Mouse (Mus musculus): ENCODE data around the gene C330007P06Rik. TPM values are rescaled to one million over a fixed set of nuclear protein-coding genes. Genes with fewer than 3 reads are reported as not detected.
A peak's percentile ranks its signal among the peaks of the same experiment; 100 is the strongest.

The C330007P06Rik gene
- polyA plus RNA-seq, 1 experiment from 2014 or later = 30.7 TPM

GRCm38 (mm10) chrX:36815022-36815421, 58.9 kb downstream of the C330007P06Rik start:
- no peaks in the 10 kb centered on the region for H3K27me3 ChIP-seq (replicated peaks; ENCODE audit: control insufficient read depth, insufficient read depth, low read length)
- H3K4me2 ChIP-seq (ENCODE audit: low read length) = no peak overlapping the region
- no peak for DNase-seq (ENCODE audit: low spot score)
- no peaks in the 10 kb centered on the region for H3K36me3 ChIP-seq (ENCODE audit: control insufficient read depth, insufficient read depth, low read length)
- H3K4me3 ChIP-seq (ENCODE audit: low read depth, low read length) = no peak overlapping the region
- 84% methylated on average over 4 of the region's 4 CpGs for WGBS
- H3K9ac ChIP-seq (ENCODE audit: low read length) = no peak overlapping the region
- H3K27ac ChIP-seq (ENCODE audit: low read depth) = no peak overlapping the region
- no peaks in the 10 kb centered on the region for H3K9me3 ChIP-seq (ENCODE audit: control insufficient read depth, low read length)
- H3K4me1 ChIP-seq (replicated peaks; ENCODE audit: control insufficient read depth, insufficient read depth, low read length) = no peaks in the 10 kb centered on the region; the same call in 1 of the 2 replicates
- ATAC-seq (replicated peaks; ENCODE audit: low FRiP score, low TSS enrichment, low read depth) = no peak

GRCm38 (mm10) chrX:36814161-36814836, 59.6 kb downstream of the C330007P06Rik start:
- Histone ChIP-seq H3K4me1 (replicated peaks; ENCODE audit: control insufficient read depth, insufficient read depth, low read length) (no peaks in the 10 kb centered on the region; the same call in 1 of the 2 replicates), H3K4me2 (ENCODE audit: low read length) (no peak overlapping the region), H3K36me3 (ENCODE audit: control insufficient read depth, insufficient read depth, low read length) (no peaks in the 10 kb centered on the region), H3K4me3 (ENCODE audit: low read depth, low read length) (no peak overlapping the region), H3K9me3 (ENCODE audit: control insufficient read depth, low read length) (no peaks in the 10 kb centered on the region), H3K9ac (ENCODE audit: low read length) (no peak overlapping the region), H3K27me3 (replicated peaks; ENCODE audit: control insufficient read depth, insufficient read depth, low read length) (no peaks in the 10 kb centered on the region), H3K27ac (ENCODE audit: low read depth) (no peak overlapping the region)
- ATAC-seq (replicated peaks; ENCODE audit: low FRiP score, low TSS enrichment, low read depth) (no peak), DNase-seq (ENCODE audit: low spot score) (no peak)
- 82% methylated on average over 8 of the region's 8 CpGs for WGBS

GRCm38 (mm10) chrX:36811377-36811776, 62.5 kb downstream of the C330007P06Rik start:
- H3K27me3 ChIP-seq (replicated peaks; ENCODE audit: control insufficient read depth, insufficient read depth, low read length) = no peaks in the 10 kb centered on the region
- no peak overlapping the region for H3K4me3 ChIP-seq (ENCODE audit: low read depth, low read length)
- no peak overlapping the region for H3K27ac ChIP-seq (ENCODE audit: low read depth)
- no peaks in the 10 kb centered on the region for H3K36me3 ChIP-seq (ENCODE audit: control insufficient read depth, insufficient read depth, low read length)
- 52% methylated on average over 5 of the region's 5 CpGs for WGBS
- DNase-seq (ENCODE audit: low spot score) = no peak
- ATAC-seq (replicated peaks; ENCODE audit: low FRiP score, low TSS enrichment, low read depth) = no peak
- H3K4me2 ChIP-seq (ENCODE audit: low read length) = no peak overlapping the region
- H3K9ac ChIP-seq (ENCODE audit: low read length) = no peak overlapping the region
- H3K4me1 ChIP-seq (replicated peaks; ENCODE audit: control insufficient read depth, insufficient read depth, low read length) = no peaks in the 10 kb centered on the region; the same call in 1 of the 2 replicates
- no peaks in the 10 kb centered on the region for H3K9me3 ChIP-seq (ENCODE audit: control insufficient read depth, low read length)

GRCm38 (mm10) chrX:36808318-36808683, 65.6 kb downstream of the C330007P06Rik start:
- no peak for DNase-seq (ENCODE audit: low spot score)
- Histone ChIP-seq H3K36me3 (ENCODE audit: control insufficient read depth, insufficient read depth, low read length) (no peaks in the 10 kb centered on the region), H3K4me3 (ENCODE audit: low read depth, low read length) (peak overlapping the region; percentile 29), H3K4me2 (ENCODE audit: low read length) (peak overlapping the region; percentile 46), H3K27me3 (replicated peaks; ENCODE audit: control insufficient read depth, insufficient read depth, low read length) (no peaks in the 10 kb centered on the region), H3K27ac (ENCODE audit: low read depth) (peak overlapping the region; percentile 24; the same call in 1 of the 2 replicates), H3K9me3 (ENCODE audit: control insufficient read depth, low read length) (no peaks in the 10 kb centered on the region), H3K9ac (ENCODE audit: low read length) (no peak overlapping the region), H3K4me1 (replicated peaks; ENCODE audit: control insufficient read depth, insufficient read depth, low read length) (no peaks in the 10 kb centered on the region)
- ATAC-seq (replicated peaks; ENCODE audit: low FRiP score, low TSS enrichment, low read depth) = no peak
- 76% methylated on average over 6 of the region's 6 CpGs for WGBS

- DNase-seq (ENCODE audit: low spot score) (peak; percentile 91), ATAC-seq (replicated peaks; ENCODE audit: low FRiP score, low TSS enrichment, low read depth) (peak; percentile 89)
- no peaks in the 10 kb centered on the region for H3K27me3 ChIP-seq (replicated peaks; ENCODE audit: control insufficient read depth, insufficient read depth, low read length)
- H3K4me3 ChIP-seq (ENCODE audit: low read depth, low read length) = peak overlapping the region; percentile 29
- no peaks in the 10 kb centered on the region for H3K9me3 ChIP-seq (ENCODE audit: control insufficient read depth, low read length)
- H3K9ac ChIP-seq (ENCODE audit: low read length) = peak overlapping the region; percentile 25
- 10% methylated on average over 35 of the region's 45 CpGs for WGBS
- peak overlapping the region; percentile 24; the same call in 1 of the 2 replicates for H3K27ac ChIP-seq (ENCODE audit: low read depth)
- H3K4me1 ChIP-seq (replicated peaks; ENCODE audit: control insufficient read depth, insufficient read depth, low read length) = no peaks in the 10 kb centered on the region
- peak overlapping the region; percentile 46 for H3K4me2 ChIP-seq (ENCODE audit: low read length)
- H3K36me3 ChIP-seq (ENCODE audit: control insufficient read depth, insufficient read depth, low read length) = no peaks in the 10 kb centered on the region
Measured at GRCm38 (mm10) chrX:36807360-36808317, 66.3 kb downstream of the C330007P06Rik start.

- 61% methylated on average over 5 of the region's 5 CpGs for WGBS
- Histone ChIP-seq H3K27ac (ENCODE audit: low read depth) (no peak overlapping the region), H3K4me1 (replicated peaks; ENCODE audit: control insufficient read depth, insufficient read depth, low read length) (no peaks in the 10 kb centered on the region), H3K9ac (ENCODE audit: low read length) (no peak overlapping the region), H3K9me3 (ENCODE audit: control insufficient read depth, low read length) (no peaks in the 10 kb centered on the region), H3K27me3 (replicated peaks; ENCODE audit: control insufficient read depth, insufficient read depth, low read length) (no peaks in the 10 kb centered on the region), H3K4me2 (ENCODE audit: low read length) (no peak overlapping the region), H3K4me3 (ENCODE audit: low read depth, low read length) (no peak overlapping the region), H3K36me3 (ENCODE audit: control insufficient read depth, insufficient read depth, low read length) (no peaks in the 10 kb centered on the region)
- DNase-seq (ENCODE audit: low spot score) = no peak
- no peak for ATAC-seq (replicated peaks; ENCODE audit: low FRiP score, low TSS enrichment, low read depth)
Measured at GRCm38 (mm10) chrX:36805466-36806235, 68.3 kb downstream of the C330007P06Rik start.

- no peaks in the 10 kb centered on the region for H3K36me3 ChIP-seq (ENCODE audit: control insufficient read depth, insufficient read depth, low read length)
- no peak overlapping the region for H3K27ac ChIP-seq (ENCODE audit: low read depth)
- WGBS = 54% methylated on average over 5 of the region's 5 CpGs
- no peak for ATAC-seq (replicated peaks; ENCODE audit: low FRiP score, low TSS enrichment, low read depth)
- no peak for DNase-seq (ENCODE audit: low spot score)
- H3K4me1 ChIP-seq (replicated peaks; ENCODE audit: control insufficient read depth, insufficient read depth, low read length) = no peaks in the 10 kb centered on the region
- H3K9ac ChIP-seq (ENCODE audit: low read length) = no peak overlapping the region
- H3K9me3 ChIP-seq (ENCODE audit: control insufficient read depth, low read length) = no peaks in the 10 kb centered on the region
- no peak overlapping the region for H3K4me2 ChIP-seq (ENCODE audit: low read length)
- H3K27me3 ChIP-seq (replicated peaks; ENCODE audit: control insufficient read depth, insufficient read depth, low read length) = no peaks in the 10 kb centered on the region
- H3K4me3 ChIP-seq (ENCODE audit: low read depth, low read length) = no peak overlapping the region
Measured at GRCm38 (mm10) chrX:36804196-36804595, 69.7 kb downstream of the C330007P06Rik start.

GRCm38 (mm10) chrX:36803189-36803588, 70.7 kb downstream of the C330007P06Rik start:
- ATAC-seq (replicated peaks; ENCODE audit: low FRiP score, low TSS enrichment, low read depth) (no peak), DNase-seq (ENCODE audit: low spot score) (no peak)
- H3K9me3 ChIP-seq (ENCODE audit: control insufficient read depth, low read length) = no peaks in the 10 kb centered on the region
- no peak overlapping the region for H3K4me3 ChIP-seq (ENCODE audit: low read depth, low read length)
- H3K27me3 ChIP-seq (replicated peaks; ENCODE audit: control insufficient read depth, insufficient read depth, low read length) = no peaks in the 10 kb centered on the region
- WGBS = 65% methylated on average over 5 of the region's 5 CpGs
- H3K9ac ChIP-seq (ENCODE audit: low read length) = no peak overlapping the region
- no peak overlapping the region for H3K27ac ChIP-seq (ENCODE audit: low read depth)
- H3K4me1 ChIP-seq (replicated peaks; ENCODE audit: control insufficient read depth, insufficient read depth, low read length) = no peaks in the 10 kb centered on the region
- H3K36me3 ChIP-seq (ENCODE audit: control insufficient read depth, insufficient read depth, low read length) = peaks cover under 1% of the 10 kb centered on the region; the same call in 1 of the 2 replicates
- no peak overlapping the region for H3K4me2 ChIP-seq (ENCODE audit: low read length)

Data from intestine, embryonic 14.5 days (tissue).